Mouse (Mus musculus): ENCODE measurements around the gene Bckdha. TPM values are rescaled to one million over a fixed set of nuclear protein-coding genes. Genes with fewer than 3 reads are reported as not detected.

Bckdha gene
- polyA plus RNA-seq, 1 experiment: 87.3 TPM

GRCm38 (mm10) chr7:25680514-25681258, 21.9 kb upstream of the Bckdha start, which contains the start of gene B9d2:
Gene B9d2, plus strand, starts transcription at chr7:25680780.
- no peak for TF ChIP-seq CTCF (IDR thresholded peaks at IDR 0.05; ENCODE audit: borderline replicate concordance, insufficient read depth, low read depth, low read length)
- 0 out of 2 replicates have a peak, but pooled peaks have one; percentile 14 for TF ChIP-seq POLR2A (IDR thresholded peaks at IDR 0.05; ENCODE audit: borderline replicate concordance, insufficient read depth, low read length)
- H3K4me1 ChIP-seq (ENCODE audit: control insufficient read depth, insufficient read depth, low read length): peaks cover 6% of the 10 kb centered on the region; the same call in 1 of the 2 replicates
- peak; percentile 91 to 95 for DNase-seq

GRCm38 (mm10) chr7:25679971-25680370, 21.2 kb upstream of the Bckdha start:
- Histone ChIP-seq H3K4me3 (replicated peaks; ENCODE audit: insufficient read depth, low read depth, low read length) (no peak overlapping the region), H3K4me1 (ENCODE audit: control insufficient read depth, insufficient read depth, low read length) (peaks cover 11% of the 10 kb centered on the region; the same call in 1 of the 2 replicates), H3K27ac (ENCODE audit: insufficient read depth, low read length) (no peak overlapping the region), H3K27me3 (ENCODE audit: control insufficient read depth, insufficient read depth, low read length) (no peaks in the 10 kb centered on the region)
- WGBS: 21% methylated on average over 6 of the region's 6 CpGs
- no peak for DNase-seq
- TF ChIP-seq POLR2A (IDR thresholded peaks at IDR 0.05; ENCODE audit: borderline replicate concordance, insufficient read depth, low read length) (no peak), CTCF (IDR thresholded peaks at IDR 0.05; ENCODE audit: borderline replicate concordance, insufficient read depth, low read depth, low read length) (no peak)

More at GRCm38 (mm10) chr7:25680514-25681258, 21.9 kb upstream of the Bckdha start, which contains the start of gene B9d2:
- under 1% methylated on average over 46 of the region's 46 CpGs for WGBS
- H3K4me3 ChIP-seq (replicated peaks; ENCODE audit: insufficient read depth, low read depth, low read length): peak within 1 kb of the TSS; percentile 94
- peak within 1 kb of the TSS; percentile 91 for H3K27ac ChIP-seq (ENCODE audit: insufficient read depth, low read length)
- H3K27me3 ChIP-seq (ENCODE audit: control insufficient read depth, insufficient read depth, low read length): no peaks in the 10 kb centered on the region

GRCm38 (mm10) chr7:25677013-25677412, 18.2 kb upstream of the Bckdha start:
- Histone ChIP-seq H3K4me1 (ENCODE audit: control insufficient read depth, insufficient read depth, low read length) (peaks cover 18% of the 10 kb centered on the region; the same call in 1 of the 2 replicates), H3K4me3 (replicated peaks; ENCODE audit: insufficient read depth, low read depth, low read length) (no peak overlapping the region), H3K27me3 (ENCODE audit: control insufficient read depth, insufficient read depth, low read length) (no peaks in the 10 kb centered on the region; the same call in 1 of the 2 replicates), H3K27ac (ENCODE audit: insufficient read depth, low read length) (no peak overlapping the region)
- DNase-seq: no peak
- no peak for TF ChIP-seq CTCF (IDR thresholded peaks at IDR 0.05; ENCODE audit: borderline replicate concordance, insufficient read depth, low read depth, low read length)
- TF ChIP-seq POLR2A (IDR thresholded peaks at IDR 0.05; ENCODE audit: borderline replicate concordance, insufficient read depth, low read length): no peak
- WGBS: 75% methylated on average over 7 of the region's 7 CpGs

GRCm38 (mm10) chr7:25676085-25676781, 17.5 kb upstream of the Bckdha start:
- peaks cover 16% of the 10 kb centered on the region; the same call in 1 of the 2 replicates for H3K4me1 ChIP-seq (ENCODE audit: control insufficient read depth, insufficient read depth, low read length)
- no peak overlapping the region for H3K27ac ChIP-seq (ENCODE audit: insufficient read depth, low read length)
- 1% methylated on average over 15 of the region's 15 CpGs for WGBS
- H3K27me3 ChIP-seq (ENCODE audit: control insufficient read depth, insufficient read depth, low read length): no peaks in the 10 kb centered on the region; the same call in 1 of the 2 replicates
- TF ChIP-seq CTCF (IDR thresholded peaks at IDR 0.05; ENCODE audit: borderline replicate concordance, insufficient read depth, low read depth, low read length) (no peak), POLR2A (IDR thresholded peaks at IDR 0.05; ENCODE audit: borderline replicate concordance, insufficient read depth, low read length) (no peak)
- peak overlapping the region; percentile 4 for H3K4me3 ChIP-seq (replicated peaks; ENCODE audit: insufficient read depth, low read depth, low read length)
- DNase-seq: peak; percentile 99 to 100

- 30% methylated on average over 6 of the region's 6 CpGs for WGBS
- Histone ChIP-seq H3K27ac (ENCODE audit: insufficient read depth, low read length) (no peak overlapping the region), H3K4me1 (ENCODE audit: control insufficient read depth, insufficient read depth, low read length) (peaks cover 15% of the 10 kb centered on the region; the same call in 1 of the 2 replicates), H3K4me3 (replicated peaks; ENCODE audit: insufficient read depth, low read depth, low read length) (no peak overlapping the region), H3K27me3 (ENCODE audit: control insufficient read depth, insufficient read depth, low read length) (no peaks in the 10 kb centered on the region; the same call in 1 of the 2 replicates)
- DNase-seq: peak in 1 of 2 experiments; percentile 22
- TF ChIP-seq POLR2A (IDR thresholded peaks at IDR 0.05; ENCODE audit: borderline replicate concordance, insufficient read depth, low read length) (no peak), CTCF (IDR thresholded peaks at IDR 0.05; ENCODE audit: borderline replicate concordance, insufficient read depth, low read depth, low read length) (no peak)
Observed at GRCm38 (mm10) chr7:25675405-25675804, 16.6 kb upstream of the Bckdha start.

- Histone ChIP-seq H3K27me3 (ENCODE audit: control insufficient read depth, insufficient read depth, low read length) (no peaks in the 10 kb centered on the region; the same call in 1 of the 2 replicates), H3K4me1 (ENCODE audit: control insufficient read depth, insufficient read depth, low read length) (peaks cover 15% of the 10 kb centered on the region; the same call in 1 of the 2 replicates), H3K4me3 (replicated peaks; ENCODE audit: insufficient read depth, low read depth, low read length) (peak within 1 kb of the TSS; percentile 18), H3K27ac (ENCODE audit: insufficient read depth, low read length) (no peak within 1 kb of the TSS)
- peak in 1 of 2 experiments; percentile 31 for DNase-seq
- 2% methylated on average over 29 of the region's 29 CpGs for WGBS
- TF ChIP-seq POLR2A (IDR thresholded peaks at IDR 0.05; ENCODE audit: borderline replicate concordance, insufficient read depth, low read length) (no peak), CTCF (IDR thresholded peaks at IDR 0.05; ENCODE audit: borderline replicate concordance, insufficient read depth, low read depth, low read length) (no peak)
Observed at GRCm38 (mm10) chr7:25674719-25675300, 16.0 kb upstream of the Bckdha start, which contains the start of gene Tmem91. Gene Tmem91, minus strand, starts transcription at chr7:25675166.

GRCm38 (mm10) chr7:25674297-25674696, 15.5 kb upstream of the Bckdha start:
- no peaks in the 10 kb centered on the region; the same call in 1 of the 2 replicates for H3K27me3 ChIP-seq (ENCODE audit: control insufficient read depth, insufficient read depth, low read length)
- 26% methylated on average over 9 of the region's 9 CpGs for WGBS
- TF ChIP-seq POLR2A (IDR thresholded peaks at IDR 0.05; ENCODE audit: borderline replicate concordance, insufficient read depth, low read length) (no peak), CTCF (IDR thresholded peaks at IDR 0.05; ENCODE audit: borderline replicate concordance, insufficient read depth, low read depth, low read length) (no peak)
- no peak for DNase-seq
- peak overlapping the region; percentile 18 for H3K4me3 ChIP-seq (replicated peaks; ENCODE audit: insufficient read depth, low read depth, low read length)
- no peak overlapping the region for H3K27ac ChIP-seq (ENCODE audit: insufficient read depth, low read length)
- H3K4me1 ChIP-seq (ENCODE audit: control insufficient read depth, insufficient read depth, low read length): peaks cover 15% of the 10 kb centered on the region; the same call in 1 of the 2 replicates
